Comparison of ENCODE assay signal across 14 mouse cellular contexts in genomic region chr1:132655611-132656010, GRCm38 (mm10).
DNase-seq lines count a peak whose midpoint lies in the region; ATAC-seq and TF ChIP-seq lines count a peak whose summit lies in the region.
"Had no signal": no experiment of that assay in that cellular context is flagged by ENCODE, and none has a peak within 500 bp of the region (broad histone marks: within the 10 kb centered on the region; RNA-seq: fewer than 3 reads in every experiment).

No protein-coding gene starts in this region.

- no peaks in the 10 kb centered on the region for H3K36me3 ChIP-seq in hindbrain, postnatal 0 days (ENCODE audit: insufficient read depth, low read length)
- H3K36me3 ChIP-seq in liver, embryonic 11.5 days (ENCODE audit: control insufficient read depth, insufficient read depth, low read length): no peaks in the 10 kb centered on the region
- H3K36me3 ChIP-seq: G1E had no signal

- peak overlapping the region; percentile 56; the same call in 1 of the 2 replicates for H3K27ac ChIP-seq in hindbrain, postnatal 0 days
- H3K27ac ChIP-seq in liver, embryonic 11.5 days (ENCODE audit: low read depth, low read length): no peak overlapping the region

- no peak overlapping the region for H3K4me2 ChIP-seq in hindbrain, postnatal 0 days (ENCODE audit: low read depth, low read length)
- no peak overlapping the region for H3K4me2 ChIP-seq in liver, embryonic 11.5 days

- peaks cover 40% of the 10 kb centered on the region for H3K4me1 ChIP-seq in hindbrain, postnatal 0 days (ENCODE audit: insufficient read depth, low read length)
- no peaks in the 10 kb centered on the region for H3K4me1 ChIP-seq in liver, embryonic 11.5 days (replicated peaks; ENCODE audit: control insufficient read depth, insufficient read depth, low read length)
- H3K4me1 ChIP-seq: megakaryocyte, embryonic 14.5 days had no signal

- H3K9ac ChIP-seq in hindbrain, postnatal 0 days (replicated peaks; ENCODE audit: low read length): no peak overlapping the region
- no peak overlapping the region for H3K9ac ChIP-seq in liver, embryonic 11.5 days (ENCODE audit: low read depth, low read length)

- peak; percentile 47 for TF ChIP-seq CTCF in hindbrain, postnatal 0 days (IDR thresholded peaks at IDR 0.05; ENCODE audit: low read depth)

- intact Hi-C loops in left cerebral cortex, postnatal 4 days (cut with DNase I): no loop called here

- H3K9me3 ChIP-seq in hindbrain, postnatal 0 days (ENCODE audit: low read length): no peaks in the 10 kb centered on the region
- no peaks in the 10 kb centered on the region for H3K9me3 ChIP-seq in liver, embryonic 11.5 days (ENCODE audit: control insufficient read depth, low read length)
- H3K9me3 ChIP-seq: G1E; megakaryocyte, embryonic 14.5 days had no signal

- H3K27me3 ChIP-seq in hindbrain, postnatal 0 days (ENCODE audit: insufficient read depth, low read length): no peaks in the 10 kb centered on the region
- H3K27me3 ChIP-seq in liver, embryonic 11.5 days (replicated peaks; ENCODE audit: control insufficient read depth, insufficient read depth, low read length): no peaks in the 10 kb centered on the region; the same call in 1 of the 2 replicates

- WGBS in hindbrain, postnatal 0 days: 48% methylated on average over 6 of the region's 6 CpGs
- WGBS in liver, embryonic 11.5 days: 51% methylated on average over 6 of the region's 6 CpGs

- no peak for DNase-seq in cerebellum, postnatal 4 days (ENCODE audit: low spot score in 2 of 2)
- DNase-seq in left cerebral cortex, postnatal 4 days: peak; percentile 45
- no peak for DNase-seq in left cerebral cortex, adult 11 months (ENCODE audit: low spot score)
- DNase-seq in cerebellum, adult 8-10 months: peak; percentile 43
- DNase-seq in hindbrain, postnatal 0 days (ENCODE audit: low spot score): peak; percentile 46
- no peak for DNase-seq in ovary, postnatal 10 days (ENCODE audit: low spot score)
- no peak for DNase-seq in liver, embryonic 11.5 days (ENCODE audit: low spot score)
- DNase-seq: adrenal gland, adult 2 months; heart, adult 11 months; kidney, postnatal 25 days; lung, adult 18-20 months had no signal

- no peak overlapping the region for H3K4me3 ChIP-seq in hindbrain, postnatal 0 days (ENCODE audit: low read length)
- no peak overlapping the region for H3K4me3 ChIP-seq in liver, embryonic 11.5 days (ENCODE audit: low read depth, low read length)
- H3K4me3 ChIP-seq: megakaryocyte, embryonic 14.5 days had no signal

- peak; percentile 43; the same call in 1 of the 2 replicates for ATAC-seq in cerebellum, adult (ENCODE audit: insufficient number of reproducible peaks, low FRiP score, low TSS enrichment)
- ATAC-seq in hindbrain, postnatal 0 days: no peak
- no peak for ATAC-seq in liver, embryonic 11.5 days (replicated peaks; ENCODE audit: low FRiP score)

Comparison
In these comparisons a context has a peak if more than half of its experiments do, and no peak if none do; other contexts are left out.
1. DNase-seq: peak in left cerebral cortex, postnatal 4 days (single experiment), cerebellum, adult 8-10 months (single experiment) and hindbrain, postnatal 0 days (single experiment); none in cerebellum, postnatal 4 days (0 of 2), left cerebral cortex, adult 11 months (single experiment), ovary, postnatal 10 days (single experiment) and liver, embryonic 11.5 days (single experiment).